Mouse (Mus musculus) T-helper 17 cell (primary cell): ENCODE data around the gene Cfap61.

Experiments used
- in situ Hi-C, 2 experiments: fragments of 300-600 bp; cut with MboI, MseI; formaldehyde crosslinking; loops; 1 replicate in 1 of 2; 2 replicates in 1 of 2; pipeline ENCODE4 v1.15.1; 2025; ENCODE audit warnings: high pct_unique_total_duplicates in 2 of 2

Gene Cfap61

DNA sequence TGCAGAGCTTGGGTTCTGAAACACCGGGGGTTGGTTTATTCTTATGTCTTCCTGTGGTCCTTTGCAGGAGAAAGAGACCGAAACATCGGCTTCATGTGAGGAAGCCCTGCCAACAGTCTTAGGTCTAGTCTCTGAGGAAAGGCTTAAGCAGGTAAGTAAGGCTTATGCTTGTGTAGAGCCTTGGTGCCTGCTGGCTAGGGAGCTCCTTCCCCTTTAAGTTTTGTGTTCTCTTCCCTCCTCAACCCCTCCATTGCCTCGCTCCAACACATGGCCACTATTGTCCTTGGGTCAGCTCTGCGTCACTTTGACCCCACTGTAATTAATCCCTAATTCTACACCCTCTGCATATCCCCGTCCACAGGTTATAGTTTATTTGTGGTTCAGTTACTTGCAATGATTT, 74.2 kb downstream of the Cfap61 start:
- in situ Hi-C loops, result no loop called here

DNA sequence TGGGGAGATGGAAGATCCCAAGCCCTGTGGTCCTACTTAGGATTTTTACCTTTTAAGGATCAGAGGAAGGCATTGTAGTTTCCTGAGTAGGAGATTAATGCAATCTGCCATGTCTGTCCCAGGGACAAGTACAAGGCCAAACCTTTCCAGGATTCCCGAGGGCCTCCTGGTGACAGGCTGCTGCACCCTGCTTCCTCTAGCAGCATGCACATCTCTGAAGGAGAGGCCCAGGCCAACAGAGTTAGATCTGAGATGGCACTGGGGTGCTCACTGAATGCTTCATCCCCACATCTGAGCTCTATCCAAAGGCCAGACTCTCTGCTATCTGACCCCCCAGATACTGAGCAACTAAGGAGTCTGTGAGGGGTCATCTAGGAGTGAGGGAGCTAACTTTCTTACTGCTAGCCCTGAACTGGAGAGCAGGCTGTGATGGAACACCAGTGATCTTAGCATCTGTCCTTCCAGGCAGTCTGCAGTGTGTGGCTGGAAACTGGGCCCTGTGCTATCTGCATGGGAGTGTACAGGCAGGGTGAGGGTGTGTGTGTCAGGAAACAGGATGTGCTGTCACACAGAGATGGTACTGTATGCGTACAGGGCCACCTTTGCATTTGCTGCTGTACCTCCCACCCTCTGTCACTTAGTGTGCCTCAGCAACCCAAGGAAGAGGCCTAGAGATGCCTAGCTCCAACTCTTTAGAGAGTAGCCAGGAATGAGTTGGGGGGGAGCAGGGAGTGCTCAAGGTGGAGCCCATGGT, 75.2 kb downstream of the Cfap61 start:
- in situ Hi-C loops, result no loop called here

DNA sequence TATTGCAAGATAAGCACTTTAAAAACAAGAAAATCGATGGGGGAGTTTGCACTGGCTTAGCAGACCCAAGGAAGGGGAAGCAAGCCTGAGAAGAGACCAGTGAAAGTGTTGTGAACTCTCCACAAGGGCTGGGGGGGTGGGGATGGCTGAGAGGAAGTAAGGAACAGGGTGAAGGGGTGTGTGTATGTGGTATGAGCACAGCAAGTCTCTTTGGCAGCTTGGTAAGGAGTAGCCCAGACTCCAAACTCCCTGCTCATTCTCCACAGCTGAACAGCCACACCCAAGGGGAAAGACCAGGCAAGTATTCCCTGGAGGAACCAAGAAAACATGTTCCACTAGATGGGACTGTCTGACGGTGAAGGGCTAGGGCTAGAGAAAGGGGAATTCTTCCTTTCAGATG, 76.2 kb downstream of the Cfap61 start:
- in situ Hi-C loops, result no loop called here

DNA sequence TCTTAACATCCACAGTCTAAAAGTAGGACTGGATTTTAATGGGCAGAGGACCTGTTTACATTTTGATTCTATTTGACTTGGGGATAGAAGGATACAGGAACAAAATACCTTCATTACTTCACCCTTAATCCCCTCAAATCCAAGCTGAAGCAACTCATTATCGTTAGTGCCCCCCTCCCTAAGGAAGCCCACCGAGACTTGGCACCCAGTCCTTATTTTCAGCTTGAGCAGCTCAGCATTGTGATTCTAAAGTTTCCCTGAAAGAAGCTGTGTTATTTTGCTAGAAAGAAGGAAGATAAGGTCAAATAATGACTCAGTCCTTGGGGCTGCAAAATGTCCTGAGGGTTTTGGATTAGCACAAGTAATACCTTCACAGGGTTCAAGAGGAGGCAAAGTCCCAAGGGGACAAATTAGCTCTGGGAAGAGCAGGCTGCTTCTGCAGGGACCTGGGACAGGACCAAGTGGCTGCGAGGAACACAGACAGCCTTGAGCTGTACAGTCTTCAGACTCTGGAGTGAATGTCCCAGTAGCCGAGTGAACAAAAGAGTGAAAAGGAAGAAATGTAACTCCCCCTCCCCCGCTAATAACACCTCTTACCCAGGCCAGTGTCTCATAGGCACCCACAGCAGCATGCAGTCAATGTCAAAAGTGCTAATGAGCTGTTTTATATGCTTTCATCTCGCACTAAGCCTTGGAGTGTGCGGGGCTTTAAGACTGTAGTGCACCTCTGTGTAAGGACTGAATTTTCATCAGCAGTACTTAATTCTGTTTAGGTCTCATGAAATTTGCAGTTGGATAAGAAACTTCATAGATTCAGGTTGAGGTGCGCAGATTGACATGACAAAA, 81.0 kb downstream of the Cfap61 start:
- in situ Hi-C loops, result no loop called here

DNA sequence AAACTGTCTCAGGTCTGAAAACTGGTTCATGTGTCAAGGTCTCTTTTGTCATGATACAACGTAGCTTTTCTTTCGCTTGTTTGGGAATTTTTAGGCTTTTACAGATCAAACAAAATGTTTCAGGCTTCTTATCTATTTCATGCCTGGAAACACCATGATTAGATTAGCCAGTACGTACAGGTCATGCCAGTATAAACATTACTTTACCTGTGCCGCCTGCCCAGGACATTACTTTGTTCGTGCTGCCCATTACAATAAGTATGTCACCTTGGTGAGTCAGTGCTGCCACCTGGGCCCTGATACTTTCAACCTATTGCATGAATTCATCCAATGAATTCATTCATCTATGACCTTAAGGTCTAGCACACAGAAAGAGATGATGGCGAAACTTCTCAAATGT, 88.3 kb downstream of the Cfap61 start:
- in situ Hi-C loops, result no loop called here

DNA sequence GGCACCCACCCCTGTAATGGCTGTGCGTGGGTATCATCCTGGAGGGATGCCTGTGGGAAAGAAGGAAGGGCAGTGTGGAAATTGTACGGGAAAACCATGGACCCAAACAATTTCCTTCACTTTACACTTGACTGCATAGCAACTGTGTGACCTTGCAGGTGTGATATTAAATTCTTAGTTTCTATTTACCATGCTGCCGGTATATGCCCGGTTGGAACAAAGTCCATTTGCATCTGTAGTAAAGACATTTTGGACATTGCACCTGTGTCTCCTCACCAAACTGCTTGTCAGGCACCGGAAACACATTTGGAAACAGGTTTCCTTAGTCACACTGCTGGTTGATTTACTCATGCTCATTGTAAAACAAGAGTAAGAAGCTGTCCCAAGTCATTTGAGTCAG, 109.1 kb downstream of the Cfap61 start:
- in situ Hi-C loops, result no loop called here

DNA sequence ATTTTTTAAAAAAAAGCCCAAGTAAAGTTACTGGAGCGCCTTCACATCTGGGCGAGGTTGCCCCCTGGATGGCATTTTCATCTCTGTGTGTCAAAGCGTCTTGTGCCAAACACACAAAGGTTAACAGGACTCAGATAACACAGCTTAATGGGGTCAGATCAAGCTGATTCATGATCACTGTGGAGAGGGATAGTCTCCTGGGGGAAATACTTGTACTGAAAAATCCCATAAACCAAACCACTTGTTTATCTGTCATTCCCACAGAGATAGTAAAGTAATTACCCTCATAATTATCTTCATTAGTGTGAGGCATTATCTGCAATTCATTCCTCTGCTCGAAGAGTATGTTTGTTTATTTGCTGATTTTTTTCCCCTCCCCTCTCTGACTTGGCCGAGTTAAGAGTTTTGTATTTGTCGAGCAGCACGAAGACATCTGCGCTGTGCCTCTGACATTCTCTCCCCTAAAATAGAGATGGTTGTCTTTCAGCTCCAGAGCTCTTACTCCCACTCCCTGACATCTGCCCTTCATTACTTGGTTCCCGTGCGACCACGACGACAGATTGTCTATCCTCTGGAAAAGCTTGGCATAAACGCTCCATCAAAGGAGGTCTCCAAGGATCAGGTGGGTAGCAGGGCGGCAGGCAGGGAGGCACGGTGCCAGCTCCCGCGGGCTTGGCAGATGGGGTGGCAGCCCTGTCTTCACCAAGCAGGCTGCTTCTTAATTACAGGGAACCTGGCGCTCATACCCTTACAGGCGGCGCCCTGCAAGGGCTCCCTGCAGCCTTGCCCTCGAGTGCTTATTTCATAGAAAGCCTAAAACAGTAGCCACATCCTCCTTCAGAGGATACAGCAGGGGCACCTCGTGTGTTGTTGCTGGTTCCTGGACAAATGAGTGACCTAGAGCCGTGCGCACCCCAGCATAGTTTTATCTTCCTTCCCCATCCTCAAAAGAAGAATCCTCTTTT, 110.6 kb downstream of the Cfap61 start:
- in situ Hi-C loops, result no loop called here

DNA sequence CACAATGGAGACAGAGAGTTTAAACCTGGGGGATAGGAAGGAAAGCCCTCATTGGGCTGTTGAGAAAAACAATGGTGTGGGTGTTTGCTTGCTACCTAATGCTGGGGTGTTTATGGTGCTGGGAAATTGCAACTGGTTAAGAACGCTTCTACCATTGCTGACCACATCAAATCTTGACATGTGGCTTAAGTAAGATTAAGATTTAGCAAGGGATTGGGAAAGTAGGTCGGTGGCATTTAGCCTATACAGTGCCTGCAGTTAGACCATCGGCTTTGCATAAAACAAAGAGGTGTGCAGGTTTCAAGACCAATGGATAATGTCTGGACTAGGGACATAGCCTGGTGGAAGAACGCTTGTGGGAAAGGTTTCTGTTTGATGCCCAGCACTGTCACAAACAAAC, 113.1 kb downstream of the Cfap61 start:
- in situ Hi-C loops, result no loop called here

DNA sequence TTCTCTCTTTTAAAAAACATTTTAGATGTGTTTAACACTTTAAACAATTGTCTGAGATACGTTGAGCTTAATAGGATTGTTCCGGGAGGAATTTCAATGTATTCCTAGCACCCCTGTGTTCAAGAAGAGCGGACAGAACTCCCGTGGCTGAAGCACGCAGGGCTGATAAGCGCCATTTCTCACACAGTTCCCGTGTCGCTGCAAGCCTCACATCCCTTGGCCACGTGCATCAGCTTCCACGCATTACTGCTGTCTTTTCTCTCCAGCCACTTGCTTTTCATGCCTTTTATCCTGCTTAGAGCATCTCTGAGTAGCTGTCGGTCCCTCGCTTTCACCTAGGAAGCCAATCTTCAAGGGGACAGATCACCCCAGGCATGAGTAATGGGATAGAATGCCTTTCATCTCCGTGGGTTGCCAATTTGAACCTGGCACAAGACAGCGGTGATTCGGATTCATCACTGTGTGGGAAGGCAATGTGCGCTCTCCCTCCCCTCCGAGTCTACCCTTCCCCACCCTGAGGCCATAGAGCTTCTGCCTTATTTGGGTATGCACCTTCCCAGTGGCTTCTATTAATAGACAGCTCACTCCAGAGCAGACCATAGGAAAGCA, 113.7 kb downstream of the Cfap61 start:
- in situ Hi-C loops, result no loop called here

DNA sequence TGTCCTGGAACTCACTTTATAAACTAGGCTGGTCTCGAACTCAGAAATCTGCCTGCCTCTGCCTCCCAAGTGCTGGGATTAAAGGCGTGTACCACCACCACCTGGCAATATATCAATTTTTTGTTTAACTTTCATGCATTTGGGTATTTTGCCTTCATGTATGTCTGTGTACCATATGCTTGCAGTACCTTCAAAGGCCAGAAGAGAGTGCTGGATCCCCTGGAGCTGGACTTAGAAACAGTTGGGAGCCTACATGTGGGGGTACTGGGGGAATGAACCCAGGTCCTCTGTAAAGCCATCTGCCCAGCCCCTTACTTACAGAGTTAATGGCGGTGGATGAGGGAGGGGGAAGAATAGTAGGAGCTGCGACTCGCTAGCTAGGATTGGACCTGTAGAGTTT, 114.8 kb downstream of the Cfap61 start:
- in situ Hi-C loops, result no loop called here

DNA sequence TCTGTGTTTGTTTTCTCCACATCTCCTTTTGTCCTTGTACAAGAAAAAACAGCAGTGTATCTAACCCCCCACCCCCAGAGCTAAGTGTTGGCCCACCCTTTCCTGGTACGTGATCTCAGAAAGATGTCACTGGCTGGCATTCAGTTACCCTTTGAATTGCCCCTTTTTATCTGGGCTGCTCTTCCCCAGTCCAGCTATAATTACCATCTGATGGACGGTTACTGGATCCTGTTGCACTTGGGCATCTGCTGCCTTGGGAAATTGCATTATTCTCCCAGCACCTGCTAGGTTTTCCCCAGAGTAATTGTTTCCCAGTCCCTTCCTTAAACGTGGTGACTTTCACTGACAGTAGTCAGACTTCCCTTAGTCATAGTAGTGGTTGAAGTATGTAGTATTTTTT, 115.5 kb downstream of the Cfap61 start:
- in situ Hi-C loops, result no loop called here

DNA sequence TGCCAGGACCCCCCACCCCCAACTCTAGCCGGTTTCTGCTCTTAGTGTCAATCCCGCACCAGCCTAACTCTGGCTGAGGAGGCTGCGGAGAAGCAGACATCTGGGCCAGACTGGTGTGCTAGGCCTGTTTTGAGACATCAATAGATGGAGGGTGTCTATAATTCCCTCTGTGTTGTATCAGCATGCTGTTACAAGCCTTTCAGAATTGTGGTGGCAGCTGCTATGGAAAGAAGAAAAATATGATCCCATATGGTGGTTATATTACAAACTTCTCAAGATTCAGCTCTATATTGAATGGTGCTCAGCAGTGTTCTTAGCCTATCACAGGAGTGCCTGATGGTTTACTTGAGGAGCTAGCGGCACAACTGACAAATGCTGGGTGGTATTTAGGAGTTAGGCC, 116.8 kb downstream of the Cfap61 start:
- in situ Hi-C loops, result no loop called here

DNA sequence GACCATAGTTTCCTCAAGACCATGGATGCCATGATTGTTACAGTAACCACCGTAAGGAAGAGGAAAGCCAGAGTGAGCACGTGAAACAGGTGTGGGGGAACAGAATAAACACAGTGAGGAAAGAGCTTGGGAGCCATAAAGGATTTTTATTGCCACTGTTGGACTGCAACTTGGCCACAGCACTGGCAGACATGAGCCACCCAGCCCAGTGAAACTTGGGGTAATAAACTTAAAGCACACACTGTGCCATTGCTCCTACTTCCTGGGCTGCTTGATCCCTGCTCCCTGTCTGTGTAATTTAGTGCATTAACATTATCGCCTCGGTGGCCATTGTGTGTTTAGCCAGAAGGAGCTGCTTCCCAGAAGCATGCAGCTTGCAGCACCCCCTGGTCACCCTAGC, 122.5 kb downstream of the Cfap61 start:
- in situ Hi-C loops, result no loop called here

DNA sequence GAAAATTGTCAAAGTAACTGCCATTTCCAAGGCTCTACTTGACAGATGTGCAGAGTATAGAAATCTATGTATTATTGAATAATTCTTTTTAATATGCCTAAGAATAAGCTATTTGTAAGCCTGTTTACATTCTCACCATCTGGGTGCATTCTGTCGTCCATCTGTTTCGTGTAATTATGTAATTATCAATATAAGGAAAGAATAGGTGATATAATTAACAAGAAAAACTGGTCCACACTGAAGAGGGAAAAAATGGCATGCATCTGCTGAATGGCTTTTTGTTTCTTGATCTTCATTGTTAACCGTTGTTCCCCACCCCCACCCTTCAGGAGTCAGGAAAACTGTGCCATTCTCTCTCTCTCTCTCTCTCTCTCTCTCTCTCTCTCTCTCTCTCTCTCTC, 124.2 kb downstream of the Cfap61 start:
- in situ Hi-C loops, result no loop called here

DNA sequence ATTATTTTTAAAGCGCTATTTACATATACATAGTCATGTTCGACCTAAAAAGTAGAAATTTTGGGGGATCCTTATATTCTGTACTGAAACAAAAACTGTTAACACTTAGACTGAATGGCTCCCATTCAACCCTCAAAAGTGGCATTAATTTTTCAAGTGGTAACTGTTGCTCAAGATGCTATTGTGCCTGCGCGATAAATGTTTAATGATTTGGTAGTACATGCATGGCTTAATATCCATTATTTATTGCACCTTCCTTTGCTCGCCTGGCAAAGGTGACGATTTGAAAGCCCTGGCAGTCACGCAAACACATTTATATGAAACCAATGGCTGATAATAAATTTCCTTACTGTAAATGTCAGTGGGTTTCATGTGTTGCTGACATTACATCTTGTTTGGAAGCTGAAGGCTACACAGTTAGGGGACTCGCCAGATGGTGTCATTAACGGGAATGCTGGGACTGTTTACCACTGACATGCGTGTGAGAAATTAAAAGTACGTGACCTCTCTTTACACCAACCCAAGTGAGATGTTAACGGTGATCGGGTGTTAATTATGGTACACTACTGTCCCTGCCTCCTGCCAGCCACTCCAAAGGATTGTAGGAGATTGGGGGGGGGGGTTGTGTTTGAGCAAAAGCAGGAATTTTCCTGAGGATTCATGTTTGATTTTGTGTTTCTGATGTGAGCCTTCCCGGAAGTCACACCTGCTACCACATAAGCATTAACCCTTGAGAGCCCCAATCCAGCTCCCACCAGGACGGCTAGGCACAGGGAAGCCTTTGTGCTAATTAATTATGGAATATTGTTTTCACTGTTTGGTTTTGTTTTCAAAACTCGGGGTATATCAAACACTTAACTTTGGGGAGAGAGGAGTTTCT, 127.1 kb downstream of the Cfap61 start:
- in situ Hi-C loops, result no loop called here

DNA sequence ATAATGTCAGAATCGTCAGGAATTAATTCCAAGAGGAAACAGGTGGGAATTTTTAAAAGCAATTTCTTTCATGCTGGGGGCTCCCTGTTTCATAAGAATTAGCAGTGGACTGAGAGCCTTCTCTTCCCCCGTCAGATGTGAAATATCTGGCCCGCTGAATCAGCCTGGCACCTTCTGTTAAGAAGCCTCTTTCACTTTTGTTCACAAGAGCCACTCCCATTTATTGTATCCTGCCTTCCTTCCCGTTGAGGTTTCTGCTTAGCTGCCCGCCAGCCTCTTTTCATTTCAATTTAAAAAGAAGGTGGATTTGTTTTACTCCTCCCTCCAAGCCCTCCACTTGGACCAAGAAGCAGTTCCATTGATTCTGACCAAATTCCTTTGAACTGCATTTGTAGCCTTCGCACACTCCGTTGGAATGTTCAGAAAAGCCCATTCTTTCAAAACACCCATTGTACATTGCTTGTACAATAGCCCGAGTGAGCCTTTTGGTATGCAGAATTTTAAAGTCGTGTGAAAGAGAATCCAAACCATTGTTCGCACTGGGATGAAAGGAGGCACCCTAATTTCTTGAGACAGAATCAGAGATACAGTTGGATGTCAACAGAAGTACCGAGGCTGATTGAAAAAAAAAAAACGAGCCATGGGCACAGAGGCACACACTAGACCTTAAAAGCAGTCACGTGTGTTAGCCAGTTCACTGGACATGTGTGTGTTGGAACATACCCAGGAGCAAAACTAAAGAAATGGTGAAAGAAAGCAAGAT, 127.9 kb downstream of the Cfap61 start:
- in situ Hi-C loops, result no loop called here

DNA sequence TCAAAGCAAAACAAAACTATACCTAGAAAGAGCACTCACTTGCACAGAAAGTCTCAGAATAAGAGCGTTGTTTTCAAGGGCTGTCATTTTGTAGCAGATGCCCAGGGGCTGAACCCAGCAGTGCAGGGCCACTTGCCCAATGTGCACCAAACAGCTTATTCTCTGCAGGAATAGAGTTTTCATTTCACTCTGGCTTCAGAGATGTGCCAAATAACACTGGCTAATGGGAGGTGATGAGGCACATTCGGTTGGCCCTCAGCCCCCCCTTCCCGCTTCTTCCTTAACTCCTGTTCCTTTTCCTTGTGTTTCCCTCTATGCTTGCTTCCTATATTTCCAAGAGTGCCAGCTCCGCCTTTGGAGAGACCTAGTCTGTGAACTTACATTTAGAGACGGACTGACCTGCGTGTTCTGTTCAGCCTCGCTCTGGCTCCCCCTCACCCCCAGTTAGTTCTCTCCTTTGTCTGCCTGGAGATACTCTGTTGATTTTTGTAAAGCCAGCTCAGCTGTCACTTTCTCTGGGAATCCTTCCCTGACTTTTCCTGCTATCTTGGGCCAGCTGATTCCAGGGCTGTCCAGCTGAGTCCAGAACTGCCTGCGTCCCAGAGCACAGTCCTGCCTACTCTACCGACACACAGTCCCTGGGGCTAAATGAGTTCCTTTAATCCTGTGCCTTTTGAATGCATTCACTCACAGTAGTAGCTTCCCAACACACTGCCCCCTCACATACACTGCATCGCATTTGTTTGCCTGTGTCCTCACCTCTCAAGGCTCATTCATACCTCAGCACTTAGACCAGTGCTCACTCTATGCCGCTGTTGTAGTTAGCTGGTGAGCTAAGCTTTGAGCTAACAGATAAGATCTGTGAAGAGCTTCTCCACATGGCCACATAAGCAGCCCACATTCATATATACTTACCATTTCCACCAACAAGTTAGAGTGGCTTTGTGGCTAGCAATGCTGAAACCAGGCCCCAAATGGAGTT, 128.8 kb downstream of the Cfap61 start:
- in situ Hi-C loops, result no loop called here

DNA sequence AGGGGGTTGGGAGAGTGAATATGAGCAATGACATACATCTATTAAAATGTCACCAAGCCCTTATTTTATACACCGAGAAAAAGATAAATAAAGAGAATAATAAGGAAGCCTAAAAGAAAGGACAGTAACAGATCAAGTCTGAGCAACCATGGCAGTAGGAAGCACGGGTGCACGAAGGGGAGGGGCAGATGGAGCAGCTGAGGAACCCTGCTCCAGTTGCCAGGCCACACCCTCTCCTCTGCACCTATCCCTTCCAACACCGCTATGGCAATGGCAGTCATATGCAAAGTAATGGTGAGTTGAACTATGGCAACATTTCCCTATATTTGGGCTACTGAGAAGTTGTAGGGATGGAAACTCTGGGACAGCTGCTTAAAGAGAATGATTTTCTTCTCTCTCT, 132.8 kb downstream of the Cfap61 start:
- in situ Hi-C loops, result no loop called here

DNA sequence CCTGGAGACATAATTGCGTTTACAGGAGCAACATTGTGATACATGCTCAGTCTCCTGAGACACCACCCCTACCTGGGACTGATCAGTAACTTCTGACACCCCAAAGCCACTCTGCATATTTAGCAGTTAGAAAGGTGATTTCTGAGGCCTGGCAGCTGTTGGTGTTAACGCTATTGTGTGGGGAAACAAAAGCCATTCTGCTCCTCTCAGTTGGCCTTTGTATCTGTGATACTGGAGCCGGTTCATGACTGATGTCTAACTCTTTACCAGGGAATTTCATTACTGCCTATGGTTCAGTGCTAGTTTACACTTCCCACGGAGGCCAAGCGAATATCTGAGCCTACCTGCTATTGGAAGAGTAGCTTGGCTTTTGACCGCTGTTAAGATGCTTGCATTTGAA, 138.7 kb downstream of the Cfap61 start:
- in situ Hi-C loops, result no loop called here
